Mouse (Mus musculus) megakaryocyte progenitor cell, adult 5-6 weeks (primary cell): Measurements from ENCODE around the gene Islr. TPM values are rescaled to one million over a fixed set of nuclear protein-coding genes. Genes with fewer than 3 reads are reported as not detected.

Source experiments
- ATAC-seq: replicated peaks from 2 replicates; pipeline ENCODE4 v1.8.0; 2016; ENCODE audit warnings: mild to moderate bottlenecking, moderate TSS enrichment, inconsistent platforms; ENCODE audit not compliant: poor library complexity
- total RNA-seq, 2 experiments: library from RNA; stranded (forward) in 1 of 2; stranded (reverse) in 1 of 2; fragments of 157-497, 149-512 nt in 1 of 2; fragments of 200-1000 nt in 1 of 2; gene quantifications; 2 replicates each; pipeline versions ENCODE4 v1.2.3 to v1.2.4; 2015 to 2017

The Islr gene
- total RNA-seq, 2 experiments from 2014 or later = not detected

DNA sequence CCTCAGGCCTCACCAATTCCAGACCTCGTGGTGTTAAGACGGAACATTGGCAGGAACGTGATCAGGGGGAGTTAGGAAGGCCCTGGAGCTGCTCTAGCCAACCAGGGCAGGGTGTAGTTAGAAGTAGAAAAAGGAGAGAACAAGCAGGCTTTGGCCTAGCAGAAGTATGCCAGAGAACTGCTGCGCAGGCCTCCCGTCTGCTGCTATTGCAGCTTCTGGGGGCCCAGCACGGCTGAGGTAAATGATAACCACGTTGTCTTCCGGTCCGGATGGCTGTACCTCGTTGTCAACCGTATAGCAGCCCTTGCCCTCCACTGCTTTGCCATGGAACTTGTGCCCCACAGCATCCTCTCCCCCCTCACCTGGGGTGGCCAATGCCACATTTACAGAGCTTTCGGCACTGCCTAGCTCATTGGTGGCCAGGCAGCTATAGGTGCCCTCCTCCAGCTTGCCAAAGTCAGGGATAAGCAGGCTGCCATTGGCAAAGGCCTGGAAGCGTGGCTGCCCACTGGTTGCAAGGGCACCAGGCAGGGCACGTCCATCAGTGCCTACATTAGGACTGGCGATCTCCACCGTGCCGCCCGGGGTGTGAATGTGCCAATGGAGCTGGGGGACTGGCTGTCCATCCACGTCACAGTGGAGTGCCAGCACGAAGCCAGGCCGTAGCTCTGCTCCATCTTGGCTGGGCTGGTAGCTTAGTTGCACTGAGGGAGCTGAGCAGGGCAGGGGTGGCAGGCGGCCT, 47.1 kb downstream of the Islr start:
- no peak for ATAC-seq

DNA sequence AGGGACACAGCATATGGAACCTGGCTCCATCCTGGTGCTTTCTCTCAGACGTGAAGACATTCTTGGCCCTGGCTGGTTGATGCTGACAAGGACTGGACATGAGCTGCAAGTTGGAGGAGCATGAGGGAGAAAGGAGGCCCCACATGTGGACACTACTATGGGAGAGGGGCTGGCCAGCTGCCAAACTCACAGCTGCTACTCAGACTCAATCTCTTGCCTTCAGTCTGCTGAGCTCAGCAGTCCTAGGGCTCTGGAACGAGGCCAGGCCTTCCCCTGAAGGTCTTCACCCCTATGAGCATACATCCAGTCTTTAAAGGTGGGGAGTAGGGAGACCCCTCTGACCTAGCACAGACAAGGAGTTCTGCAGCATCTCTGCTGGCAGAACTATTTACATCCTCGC, 48.7 kb downstream of the Islr start:
- no peak for ATAC-seq

DNA sequence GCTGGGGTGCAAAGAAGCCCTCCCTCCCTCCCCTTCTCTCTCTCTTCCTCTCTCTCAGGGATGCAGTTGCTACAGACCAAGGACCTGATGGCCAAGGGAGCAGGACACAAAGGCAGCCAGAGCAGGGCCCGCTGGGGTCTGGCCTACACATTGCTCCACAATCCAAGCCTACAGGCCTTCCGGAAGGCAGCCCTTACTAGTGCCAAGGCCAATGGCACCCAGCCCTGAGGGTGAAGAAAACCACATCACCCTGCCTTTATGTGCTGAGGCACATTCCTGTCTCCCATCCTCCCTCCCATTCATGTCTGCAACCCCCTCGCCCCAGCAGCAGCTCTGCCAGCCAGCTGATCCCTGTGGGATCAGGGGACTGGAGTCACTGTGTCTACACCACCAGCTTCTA, 51.0 kb downstream of the Islr start:
- no peak for ATAC-seq

DNA sequence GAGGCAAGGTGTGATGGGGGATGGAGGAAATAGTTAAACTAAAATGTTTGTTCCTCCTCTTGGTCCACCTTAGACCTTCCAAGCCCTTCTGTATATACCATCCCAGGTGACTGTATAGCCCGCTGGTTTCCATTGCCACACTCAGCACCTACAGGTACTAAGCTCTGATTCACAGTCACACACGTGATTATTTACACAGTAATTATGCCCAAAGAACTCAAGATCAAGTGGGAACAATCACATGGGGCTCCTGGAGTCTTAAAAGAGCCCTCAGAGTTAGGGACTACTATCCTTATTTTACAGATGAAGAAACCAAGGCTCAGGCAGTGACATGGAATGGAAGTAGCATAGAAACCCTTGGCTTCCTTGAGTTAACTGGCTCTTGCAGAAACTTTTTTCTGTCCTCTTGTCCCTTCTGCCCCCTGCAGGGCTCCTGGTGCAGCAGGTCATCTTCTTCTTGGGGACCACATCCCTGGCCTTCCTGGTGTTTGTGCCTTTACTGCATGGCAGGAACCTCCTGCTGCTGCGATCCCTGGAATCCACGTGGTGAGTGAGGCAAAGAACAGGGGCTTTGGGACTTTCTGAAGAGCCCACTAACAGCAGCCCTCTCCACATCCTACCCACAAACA, 53.3 kb downstream of the Islr start:
- no peak for ATAC-seq

DNA sequence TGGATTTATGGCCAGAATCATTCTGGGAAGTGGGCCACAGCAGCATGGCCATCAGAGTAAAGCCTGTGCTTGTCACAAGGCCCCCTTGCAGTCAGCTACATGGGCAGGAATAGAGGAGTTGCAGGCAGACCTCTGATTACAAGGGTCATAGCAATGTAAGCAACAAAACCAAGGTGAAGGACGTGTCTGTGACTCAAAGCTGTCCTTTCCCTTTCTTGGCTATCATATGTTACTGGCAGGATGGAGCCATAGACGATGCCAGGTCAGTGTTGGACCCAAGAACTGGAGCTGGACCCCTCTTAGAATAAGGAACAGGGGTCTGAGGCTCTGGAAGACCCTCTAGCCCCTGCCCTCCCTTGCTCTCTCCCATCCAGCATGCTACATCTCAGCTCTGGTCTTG, 55.3 kb downstream of the Islr start:
- ATAC-seq = no peak

DNA sequence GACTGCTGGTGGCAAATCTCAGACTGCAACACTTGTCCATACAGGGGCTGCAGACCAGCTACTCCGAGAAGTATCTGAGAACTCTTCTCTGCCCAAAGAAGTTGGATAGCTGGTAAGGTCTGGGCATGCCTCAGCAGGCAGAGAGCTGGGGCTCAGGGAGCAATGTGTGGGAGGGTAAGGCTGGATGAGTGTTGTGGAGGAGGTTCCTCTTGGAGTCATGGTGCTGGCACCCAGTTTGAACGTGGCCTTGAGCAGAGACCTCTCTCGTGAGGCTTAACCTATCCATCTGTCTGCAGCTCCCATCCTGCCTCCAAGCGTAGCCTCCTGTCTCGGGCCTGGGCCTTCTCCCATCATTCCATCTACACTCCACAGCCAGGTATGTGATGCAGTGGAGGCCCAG, 58.7 kb downstream of the Islr start:
- no peak for ATAC-seq

DNA sequence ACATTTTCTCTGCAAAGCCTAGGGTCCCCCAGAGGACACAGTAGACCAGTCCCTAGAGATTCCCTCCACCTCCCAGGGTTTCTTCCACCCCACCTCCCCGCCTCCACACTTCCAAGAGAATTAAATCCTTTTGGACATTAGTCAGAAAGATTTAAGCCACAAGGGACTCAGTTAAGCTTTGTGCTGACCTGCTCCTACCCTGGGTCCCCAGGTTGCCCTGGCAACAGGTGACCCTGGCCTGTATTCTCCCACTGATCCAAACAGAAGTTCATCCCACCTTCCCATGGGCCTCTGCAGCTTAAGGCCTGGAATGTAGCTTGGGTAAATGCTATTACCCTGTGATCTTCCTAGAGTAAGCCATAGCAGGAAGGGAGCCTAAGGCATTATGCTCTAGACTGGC, 59.4 kb downstream of the Islr start:
- ATAC-seq = no peak

DNA sequence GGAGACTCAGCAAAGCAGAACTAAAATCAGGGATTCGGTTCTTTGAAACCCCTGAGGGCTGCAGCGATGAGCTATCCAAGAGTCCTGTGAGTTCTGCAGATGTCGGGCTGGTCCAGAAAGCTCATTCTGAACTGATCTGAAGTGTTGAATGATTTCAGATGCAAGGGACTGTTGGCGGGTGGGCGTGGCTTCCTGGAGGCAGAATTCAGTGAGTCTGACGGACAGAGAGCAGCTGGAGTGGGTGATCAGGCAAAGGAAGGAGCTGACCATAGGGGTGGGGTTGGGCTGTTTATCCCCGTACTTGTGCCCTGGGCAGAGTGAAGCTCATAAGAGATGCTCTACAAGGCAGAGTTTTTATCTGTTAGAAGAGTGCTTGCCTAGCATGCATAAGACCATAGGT, 60.7 kb downstream of the Islr start:
- ATAC-seq = no peak

DNA sequence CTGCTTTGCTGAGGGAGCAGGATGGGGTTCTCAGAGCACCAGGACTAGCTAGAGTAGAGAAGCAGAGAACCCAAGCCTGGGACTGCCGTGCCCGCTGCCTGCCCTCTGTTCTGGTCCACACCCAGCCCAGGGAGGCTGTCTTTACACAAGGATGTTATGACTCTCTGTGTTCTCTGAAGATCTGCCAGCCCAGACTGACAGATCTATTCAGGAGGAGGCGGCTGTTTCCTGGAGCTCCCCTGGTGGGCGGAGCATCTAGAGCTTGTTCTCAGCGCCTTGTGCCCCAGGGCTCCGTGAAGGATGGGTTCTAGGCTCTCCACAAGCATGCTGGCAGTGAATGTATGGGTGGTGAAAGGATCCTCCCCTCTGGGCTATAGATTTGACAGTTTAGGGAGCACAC, 64.2 kb downstream of the Islr start:
- ATAC-seq = no peak

DNA sequence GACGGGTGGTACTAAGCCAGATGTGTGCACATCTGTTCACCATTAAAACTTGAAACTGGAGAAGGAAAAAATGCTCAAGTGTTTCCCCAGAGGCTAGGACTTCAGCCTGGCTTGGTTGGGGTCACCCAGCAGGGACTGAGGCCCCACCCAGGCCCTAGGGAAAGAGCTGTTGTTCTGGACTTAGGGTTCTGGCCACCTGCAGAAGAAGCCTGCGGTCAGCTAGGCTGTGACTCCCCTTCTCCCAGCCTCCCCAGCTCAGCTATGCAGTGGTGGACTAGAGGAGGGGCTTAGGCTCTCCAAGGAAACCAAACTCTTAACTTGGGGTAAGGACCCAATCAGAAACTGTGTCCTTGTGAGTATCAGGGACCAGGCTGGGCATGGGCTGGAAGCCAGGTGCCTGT, 68.2 kb downstream of the Islr start:
- no peak for ATAC-seq

DNA sequence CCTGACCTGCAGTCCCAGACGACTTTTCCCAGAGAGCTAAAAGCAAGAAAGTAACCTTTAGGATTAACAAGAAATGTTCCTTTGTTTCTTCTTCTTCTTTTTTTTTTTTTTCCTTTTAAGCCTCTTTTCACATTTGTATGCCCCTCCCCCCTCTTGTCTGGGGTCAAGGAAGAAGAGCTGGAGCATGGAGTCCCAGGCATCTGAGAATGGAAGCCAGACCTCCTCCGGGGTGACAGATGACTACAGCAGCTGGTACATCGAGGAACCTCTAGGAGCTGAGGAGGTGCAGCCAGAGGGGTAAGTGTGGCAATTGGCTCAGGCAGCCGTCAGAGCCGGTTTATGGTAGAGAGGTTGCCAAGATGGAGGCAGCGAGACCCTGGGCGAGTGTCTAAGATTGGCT, 69.2 kb downstream of the Islr start:
- no peak for ATAC-seq

DNA sequence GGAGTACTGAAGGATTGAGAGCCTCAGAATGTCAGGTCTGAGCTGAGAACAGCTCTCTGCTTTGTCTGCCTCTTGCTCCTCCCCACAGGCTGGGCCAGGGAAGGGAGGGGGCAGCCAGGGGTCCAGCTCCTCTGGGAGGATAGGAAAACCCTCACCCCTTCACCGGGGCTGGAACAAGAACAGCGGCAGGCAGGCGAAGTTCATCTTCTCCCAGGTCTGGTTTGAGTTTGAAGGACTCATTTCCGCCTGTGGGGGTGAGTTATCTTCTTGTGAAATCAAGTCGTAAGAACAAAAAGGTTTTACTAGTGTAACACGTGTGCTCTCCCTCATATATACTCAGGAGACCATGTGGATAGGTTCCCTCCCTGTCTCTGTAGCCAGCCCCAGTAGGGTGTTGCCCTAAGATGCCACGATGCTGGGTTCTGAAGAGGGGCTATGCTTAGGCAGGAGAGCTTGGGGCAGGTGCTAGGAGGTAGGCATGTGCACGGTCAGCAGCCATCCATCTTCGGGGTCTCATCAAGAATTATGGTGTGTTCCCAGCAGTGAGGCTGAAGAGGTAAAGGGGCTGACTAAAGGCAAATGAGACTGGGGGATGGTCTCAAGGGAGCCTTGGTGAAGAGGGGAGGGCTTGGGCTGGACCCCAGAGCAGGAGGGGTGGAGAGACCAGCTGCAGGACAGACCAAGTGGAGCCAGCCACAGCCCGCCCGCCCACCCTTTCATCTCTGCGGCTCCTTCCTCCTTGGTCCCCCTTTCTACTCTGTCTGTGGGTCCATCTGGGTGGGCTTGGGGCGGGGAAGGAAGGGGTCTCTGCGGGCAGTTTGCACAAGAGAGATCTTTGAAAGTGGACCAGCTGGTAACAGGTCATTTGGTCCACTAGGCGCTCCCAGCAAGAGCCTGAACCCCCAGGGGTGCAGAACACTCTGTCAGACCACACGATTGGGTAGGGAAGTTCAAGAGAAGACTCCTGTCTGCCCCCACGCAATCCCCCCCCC, 69.9 kb downstream of the Islr start:
- no peak for ATAC-seq

DNA sequence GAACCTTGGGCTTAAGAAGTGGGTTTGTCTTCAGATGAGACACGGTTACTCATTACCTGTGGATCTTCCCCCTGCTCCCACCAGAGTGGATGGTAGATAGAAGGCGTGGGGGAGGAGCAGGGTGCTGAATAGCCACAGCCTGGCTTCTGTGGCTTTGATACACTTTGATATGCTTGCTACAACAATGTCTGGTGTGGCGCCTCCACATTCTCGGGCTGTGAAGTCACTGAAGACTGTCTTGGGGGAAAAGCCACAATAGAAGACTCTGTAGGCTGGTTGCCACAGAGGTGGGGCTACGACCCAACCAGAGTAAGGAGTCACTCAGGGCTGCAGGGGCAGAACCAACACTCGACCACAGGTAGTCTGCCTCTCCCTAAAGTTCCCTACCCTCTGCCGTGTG, 72.4 kb downstream of the Islr start:
- no peak for ATAC-seq

DNA sequence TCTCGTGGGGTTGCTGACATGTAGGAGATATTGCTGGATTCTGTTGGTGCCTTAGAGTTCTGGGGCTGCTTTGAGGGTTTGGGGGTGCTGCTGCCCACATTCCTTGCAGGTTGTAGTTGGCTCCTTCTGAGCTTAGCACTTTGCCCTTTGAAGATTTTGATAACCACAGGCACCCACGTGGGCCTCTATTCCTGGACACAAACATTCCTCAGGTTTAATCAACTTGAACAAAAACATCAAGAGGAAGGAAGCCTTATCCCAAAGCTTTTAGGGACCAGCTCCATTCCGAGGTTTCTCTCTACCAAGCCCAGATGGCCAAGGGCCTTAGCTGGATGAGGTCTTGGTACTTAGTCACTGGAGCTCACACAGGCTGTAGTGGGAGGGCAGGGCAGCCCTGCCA, 73.2 kb downstream of the Islr start:
- ATAC-seq = no peak

DNA sequence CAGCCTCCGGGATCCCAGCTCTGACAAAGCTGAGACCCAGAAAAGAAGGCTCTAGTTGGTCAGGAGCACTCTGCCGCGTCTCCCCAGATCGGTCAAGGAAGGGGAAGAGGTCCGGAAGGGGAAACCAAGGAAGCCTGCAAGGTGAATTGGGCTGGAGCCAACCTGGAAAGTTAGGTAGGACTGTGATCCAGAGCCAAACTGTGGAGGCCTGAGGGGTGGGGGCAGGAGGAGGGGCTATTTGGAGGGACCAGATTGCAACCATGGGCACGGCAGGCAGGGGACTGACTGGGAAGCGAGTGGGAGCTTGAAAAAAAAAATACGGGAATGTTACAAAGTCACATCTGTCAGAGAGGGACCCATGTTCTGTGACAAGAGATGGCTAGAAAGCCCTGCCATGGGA, 74.6 kb downstream of the Islr start:
- no peak for ATAC-seq

DNA sequence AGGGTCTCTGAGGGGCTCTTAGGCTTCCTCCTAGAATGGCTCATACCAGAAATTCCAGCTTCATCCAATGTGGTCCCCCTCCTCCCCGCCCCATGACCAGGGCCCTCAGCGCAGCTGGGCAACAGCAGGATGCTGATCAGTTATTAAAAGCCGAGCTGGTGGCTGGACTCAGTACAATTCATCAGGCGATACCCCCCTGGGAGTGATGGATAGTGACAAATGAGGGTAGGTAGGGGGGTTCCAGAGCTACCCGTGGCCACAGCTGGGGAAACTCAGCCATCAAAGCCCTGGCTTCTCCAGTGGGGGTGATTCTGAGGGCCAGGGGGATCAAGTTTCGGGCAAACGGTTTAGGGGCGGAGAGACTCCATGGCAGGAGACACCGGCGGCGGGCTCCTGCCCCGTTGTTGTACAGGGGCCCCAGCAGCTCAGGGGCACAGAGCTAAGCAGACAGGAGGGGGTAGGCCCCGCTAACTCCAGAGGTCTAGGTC, 75.1 kb downstream of the Islr start:
- ATAC-seq = no peak

DNA sequence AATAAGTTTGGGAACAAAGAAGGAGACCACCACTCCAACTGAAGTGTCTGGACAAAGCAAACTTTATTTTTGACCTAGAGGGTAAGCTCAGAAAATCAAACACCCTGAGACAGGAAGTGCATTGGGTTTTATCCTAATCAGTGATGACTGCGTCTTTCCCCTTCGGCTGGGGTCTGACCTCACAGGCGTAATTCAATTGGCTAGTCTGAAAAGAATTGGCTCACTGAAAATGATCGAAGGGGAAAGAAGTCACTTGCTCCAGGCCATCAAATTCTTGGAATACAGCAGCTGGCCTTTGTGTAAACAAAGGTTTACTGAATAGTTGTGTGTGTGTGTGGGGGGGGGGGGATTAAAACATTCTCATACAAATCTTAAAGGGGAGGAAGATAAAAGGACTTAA, 78.3 kb downstream of the Islr start:
- ATAC-seq = no peak

DNA sequence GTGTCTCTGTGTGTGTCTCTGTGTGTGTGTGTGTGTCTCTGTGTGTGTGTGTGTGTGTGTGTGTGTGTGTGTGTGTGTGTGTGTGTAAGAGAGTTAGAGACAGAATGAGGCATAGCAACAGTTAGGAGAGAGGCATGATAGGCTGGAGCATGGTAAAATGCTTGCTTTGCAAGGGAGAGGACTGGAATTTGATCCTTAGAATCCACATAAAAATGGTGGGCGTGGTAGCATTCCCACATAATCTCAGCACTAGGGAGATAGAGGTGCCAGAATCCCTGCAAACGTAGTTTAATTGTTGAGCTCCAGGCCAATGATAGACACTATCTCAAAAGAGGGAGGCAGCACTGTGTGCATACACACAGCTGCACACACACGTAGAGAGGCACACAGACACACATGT, 79.0 kb downstream of the Islr start:
- ATAC-seq = no peak

DNA sequence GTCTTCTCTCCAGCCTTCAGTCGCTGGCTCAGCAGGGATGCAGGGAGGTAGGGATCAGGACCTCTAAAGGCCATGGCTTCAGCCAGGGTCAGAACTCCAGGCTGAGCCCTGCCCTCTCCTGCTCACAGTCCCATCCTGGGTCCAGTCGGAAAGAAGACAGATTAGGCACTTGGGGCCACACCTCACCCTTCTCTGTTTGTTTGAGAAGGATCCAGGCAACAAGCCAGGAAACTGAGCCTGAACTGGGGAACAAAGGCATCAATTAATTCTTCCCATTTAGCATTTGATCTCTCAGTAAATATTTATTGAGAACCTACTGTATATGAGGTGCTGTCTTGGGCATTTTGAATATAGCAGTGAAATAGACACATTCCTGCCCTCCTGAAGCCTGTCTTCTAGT, 85.4 kb downstream of the Islr start, which contains the start of gene Ccdc33:
TSS of gene Ccdc33 (minus strand) at position 153 of the 400 bp plus-strand sequence.
- no peak for ATAC-seq

DNA sequence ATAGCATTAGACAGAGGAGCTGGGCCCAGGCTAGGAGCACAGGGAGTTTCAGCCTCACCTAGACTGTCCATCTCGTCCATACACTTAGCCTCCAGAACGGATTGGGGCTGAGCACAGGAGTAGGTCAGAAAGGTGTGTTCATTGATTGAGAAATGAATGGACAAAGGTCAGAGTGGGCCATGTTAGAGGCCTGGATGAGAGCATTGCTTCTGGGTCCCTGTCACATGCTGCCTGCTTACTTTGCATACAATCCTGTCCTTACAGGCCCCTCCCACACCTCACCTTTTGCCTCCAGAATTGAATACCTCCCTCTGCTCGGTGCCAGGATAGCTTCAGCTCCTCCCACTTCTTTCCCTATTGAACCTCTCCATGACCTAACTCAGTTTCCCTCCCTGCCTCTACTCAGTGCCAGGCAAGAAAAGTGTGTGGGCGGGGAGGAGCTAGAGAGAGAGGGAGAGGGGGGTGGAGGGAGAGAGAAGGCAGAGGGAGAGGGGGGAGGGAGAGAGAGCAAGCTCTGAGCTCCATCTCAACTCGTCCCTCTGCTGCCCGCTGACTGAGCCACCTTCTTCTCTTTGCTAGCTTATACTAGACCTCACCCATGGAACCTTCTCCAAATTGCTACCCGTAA, 88.0 kb downstream of the Islr start:
- ATAC-seq = no peak

DNA sequence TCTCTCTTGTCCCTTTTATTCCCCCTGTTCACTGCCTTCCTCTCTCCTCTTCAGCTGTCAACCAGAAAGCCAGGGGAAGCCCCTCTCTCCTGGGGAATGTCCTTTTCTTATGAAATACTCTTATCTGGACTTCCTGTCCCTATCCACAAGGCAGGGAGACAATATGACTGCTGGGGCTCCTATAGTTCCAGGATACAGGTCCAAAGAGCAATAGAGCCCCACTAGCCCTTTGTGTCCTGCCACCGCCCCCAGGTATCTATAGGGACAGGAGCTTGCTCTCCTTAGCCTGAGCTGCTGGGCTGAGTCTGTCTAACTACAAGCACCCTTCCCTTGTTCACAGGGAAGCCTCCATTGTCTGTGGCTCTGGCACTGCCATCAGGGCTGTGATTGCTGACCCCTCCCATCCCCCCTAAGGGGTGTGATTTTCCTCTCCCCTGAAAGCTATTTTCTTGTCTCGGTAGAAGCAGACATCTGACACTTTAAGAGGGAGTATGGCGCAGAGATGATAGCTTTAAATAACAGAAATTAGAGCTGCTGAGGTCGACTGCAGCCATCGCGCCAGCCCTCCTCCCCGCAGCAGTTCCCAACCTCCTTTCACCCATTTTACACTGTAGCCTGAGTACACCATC, 88.7 kb downstream of the Islr start:
- no peak for ATAC-seq
